Mouse (Mus musculus): ENCODE data around the gene Rnf111.
A peak's percentile ranks its signal among the peaks of the same experiment; 100 is the strongest.

Gene Rnf111

DNA sequence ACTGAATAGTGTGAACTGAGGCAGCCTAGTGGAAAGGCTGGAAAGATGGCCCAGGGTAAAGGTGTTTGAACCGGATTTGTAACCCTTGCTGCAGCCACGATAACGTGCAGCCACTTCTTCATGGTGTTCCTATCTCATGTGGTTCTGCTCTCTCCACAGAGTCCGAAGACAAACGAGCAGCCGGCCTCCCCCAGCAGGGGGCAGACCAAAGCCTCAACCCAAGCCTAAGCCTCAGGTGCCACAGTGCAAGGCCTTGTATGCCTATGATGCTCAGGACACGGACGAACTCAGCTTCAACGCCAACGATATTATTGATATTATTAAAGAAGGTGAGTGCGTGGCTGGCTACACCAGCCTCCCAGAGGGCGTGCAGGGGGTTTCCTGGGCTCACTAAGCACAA lies 107.9 kb downstream of the Rnf111 start:
- DNase-seq (ENCODE audit: low spot score): no peak

DNA sequence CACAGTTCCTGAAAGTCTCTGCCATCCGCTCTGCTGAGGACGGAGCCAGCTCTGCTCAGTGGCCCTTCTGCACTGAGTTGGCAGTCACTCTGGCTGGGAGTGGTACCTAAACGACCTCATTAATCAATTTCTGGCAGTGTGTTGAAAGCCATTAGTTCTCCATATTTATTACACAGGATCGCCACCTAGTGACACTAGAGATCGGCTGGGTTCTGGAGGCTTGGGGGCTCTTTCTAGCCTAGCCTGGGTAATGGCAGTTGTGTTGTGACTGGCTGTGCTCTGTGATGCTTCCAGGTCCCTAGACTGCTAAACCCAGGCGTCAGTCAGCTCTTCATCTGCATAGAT lies 111.0 kb downstream of the Rnf111 start:
- peak; percentile 32 for DNase-seq (ENCODE audit: low spot score)

DNA sequence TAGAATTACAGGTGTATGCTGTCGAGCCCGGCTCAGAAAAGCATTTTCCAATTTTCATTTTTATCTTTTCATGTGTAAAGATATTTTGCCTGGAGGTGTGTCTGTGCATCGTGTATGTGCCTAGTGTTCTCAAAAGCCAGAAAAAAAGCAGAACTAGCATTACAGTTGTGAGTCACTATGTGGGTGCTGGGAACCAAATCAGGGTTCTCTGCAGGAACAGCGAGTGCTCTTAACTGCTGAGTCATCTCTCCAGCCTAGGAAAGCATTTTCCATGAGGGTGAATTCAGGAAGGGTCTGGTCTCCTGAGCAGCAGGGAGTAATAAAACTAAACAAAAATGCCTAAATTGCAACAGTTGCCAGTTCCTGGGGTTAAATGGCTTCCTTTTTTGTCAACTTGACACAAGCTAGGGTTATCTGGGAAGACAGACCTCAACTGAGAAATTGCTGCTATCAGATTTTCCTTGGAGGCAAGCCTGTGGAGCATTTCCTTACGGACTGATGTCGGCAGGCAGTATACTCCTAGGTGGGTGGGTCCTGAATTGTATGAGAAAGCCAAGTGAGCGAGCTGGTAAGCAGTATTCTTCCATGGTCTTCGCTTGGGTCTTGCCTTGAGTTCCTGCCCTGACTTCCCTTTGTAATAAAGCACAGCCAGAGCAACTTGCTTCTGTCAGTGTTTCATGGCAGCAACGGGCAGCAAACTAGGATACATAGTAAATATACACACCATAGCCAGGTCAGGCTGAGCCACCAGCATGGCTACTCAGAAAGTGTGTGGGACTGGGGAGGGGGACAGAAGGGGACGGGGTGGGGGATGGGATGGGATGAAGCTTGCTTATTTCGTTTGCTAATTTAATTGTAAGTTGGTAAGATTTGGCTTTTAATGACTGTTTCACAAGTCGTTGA lies 111.6 kb downstream of the Rnf111 start:
- DNase-seq (ENCODE audit: low spot score): no peak

DNA sequence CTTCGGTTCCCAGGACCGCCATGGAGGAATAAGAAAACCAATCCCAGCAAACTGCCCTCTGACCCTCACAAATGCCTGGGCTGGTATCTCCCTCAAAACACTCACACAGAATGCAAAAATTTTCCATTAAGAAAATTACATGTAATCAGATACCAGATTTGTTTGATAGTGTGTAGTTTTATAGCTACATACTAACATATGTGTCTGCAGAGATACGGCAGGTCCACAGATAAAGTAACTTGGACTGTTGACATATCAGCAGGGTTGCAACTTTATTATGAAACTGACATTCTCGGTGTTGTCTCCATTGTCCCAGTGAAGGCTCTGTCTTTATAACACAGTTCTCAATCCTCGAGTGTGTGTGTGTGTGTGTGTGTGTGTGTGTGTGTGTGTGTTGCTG lies 112.5 kb downstream of the Rnf111 start:
- DNase-seq (ENCODE audit: low spot score): no peak

DNA sequence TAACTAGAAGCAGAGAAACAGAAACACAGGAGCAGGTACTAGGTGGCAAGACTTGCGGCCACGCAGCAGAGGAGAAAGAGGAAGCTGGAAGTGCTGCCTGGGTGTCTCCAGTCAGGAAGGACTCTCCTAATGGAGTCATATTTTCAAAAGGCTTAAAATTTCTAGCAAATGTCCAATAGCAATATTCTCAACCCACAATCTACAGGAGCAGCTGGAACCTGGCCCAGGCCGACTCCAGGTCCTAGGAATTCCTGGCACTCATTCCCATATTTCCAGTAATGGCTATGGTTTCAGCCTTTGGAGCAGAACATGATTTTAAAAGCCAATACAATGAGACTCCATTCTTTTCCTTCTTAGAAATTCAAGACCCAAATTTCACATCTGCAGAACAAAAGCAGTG lies 114.0 kb downstream of the Rnf111 start:
- no peak for DNase-seq (ENCODE audit: low spot score)

DNA sequence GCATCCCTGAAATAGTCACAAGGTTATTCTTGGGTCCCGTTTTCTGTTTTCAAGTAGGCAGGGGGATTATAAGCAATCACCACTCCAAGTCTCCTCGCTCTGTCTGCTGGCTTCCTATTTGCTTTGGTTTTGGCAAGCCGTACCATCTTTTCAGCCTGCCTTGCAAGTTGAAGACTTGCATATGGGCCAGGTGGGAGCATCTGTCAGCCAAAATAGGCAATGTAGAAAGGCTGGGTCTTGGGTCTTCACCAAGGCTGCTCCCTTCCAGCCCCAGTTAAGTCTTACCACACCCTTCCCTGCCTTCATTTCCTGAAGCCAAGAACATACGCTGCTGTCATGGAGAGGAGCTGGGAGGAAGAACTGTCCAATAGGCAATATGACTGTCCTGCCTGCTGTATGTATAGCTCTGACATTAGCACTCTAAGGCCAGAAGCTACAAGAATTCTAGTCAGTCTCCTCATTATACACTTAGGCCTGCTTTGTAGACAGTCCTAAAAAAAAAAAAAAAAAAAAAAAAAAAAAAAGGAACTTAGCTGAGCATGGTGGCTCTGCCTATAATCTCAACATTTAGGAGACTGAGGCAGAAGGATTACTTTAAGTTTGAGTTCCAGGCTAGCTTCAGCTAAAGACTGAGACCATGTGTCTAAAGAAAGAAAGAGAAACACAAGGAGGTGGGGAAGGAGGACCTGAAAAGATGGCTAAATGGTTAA lies 116.0 kb downstream of the Rnf111 start:
- no peak for DNase-seq (ENCODE audit: low spot score)

DNA sequence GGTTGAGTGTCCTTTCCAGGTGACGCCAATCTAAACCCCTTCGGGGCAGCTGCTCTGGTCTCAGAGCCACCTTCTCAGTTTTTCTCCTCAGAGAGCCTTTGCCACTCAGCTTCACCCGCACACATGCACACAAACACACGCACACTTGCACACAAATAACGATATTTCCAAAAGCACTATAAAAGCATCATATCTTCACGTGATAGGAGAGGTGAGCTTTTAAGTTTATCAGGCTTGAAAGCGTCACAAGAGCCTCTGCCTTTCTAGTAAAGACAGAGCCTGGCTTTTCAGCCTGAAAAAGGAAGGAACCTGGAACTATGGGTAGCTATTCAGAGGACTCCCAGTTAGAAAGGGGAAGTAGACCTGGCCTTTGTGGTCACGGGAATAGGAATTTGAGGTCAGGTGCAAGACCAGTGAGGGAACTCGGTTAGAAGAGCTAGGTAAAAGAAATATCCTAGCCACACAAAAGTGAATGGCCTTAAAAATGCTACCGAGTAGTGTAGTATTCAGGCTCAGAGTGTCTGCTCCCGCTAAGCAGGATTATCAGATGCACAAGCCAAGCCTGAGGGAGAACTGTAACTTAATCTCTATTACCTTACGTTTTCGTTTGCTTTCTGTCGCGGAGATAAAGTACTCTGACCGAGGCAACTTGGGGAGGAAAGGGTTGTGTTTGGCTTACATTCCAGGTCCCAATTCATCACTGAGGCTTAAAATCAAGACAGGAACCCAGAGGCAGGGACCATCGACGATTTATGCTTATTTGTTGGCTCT lies 118.4 kb downstream of the Rnf111 start:
- DNase-seq (ENCODE audit: low spot score): no peak

DNA sequence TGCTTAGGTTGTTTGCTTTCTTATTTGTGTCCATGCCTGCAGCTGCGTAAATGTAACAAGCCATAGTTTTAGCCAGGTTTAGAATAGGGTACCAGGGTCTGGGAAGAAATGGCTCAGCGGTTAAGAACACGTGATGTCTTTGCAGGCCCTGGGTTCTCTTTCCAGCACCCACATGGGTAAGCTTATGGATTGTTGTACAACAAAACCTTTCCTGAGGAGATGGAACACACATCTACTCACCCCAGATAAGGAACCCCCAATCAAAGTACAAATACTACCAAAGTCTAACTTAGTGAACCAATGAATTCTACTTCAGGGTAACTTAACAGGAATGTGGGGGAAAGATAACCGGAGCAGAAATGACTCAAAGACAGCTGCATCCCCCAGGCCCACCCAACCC lies 119.0 kb downstream of the Rnf111 start:
- DNase-seq (ENCODE audit: low spot score): no peak

DNA sequence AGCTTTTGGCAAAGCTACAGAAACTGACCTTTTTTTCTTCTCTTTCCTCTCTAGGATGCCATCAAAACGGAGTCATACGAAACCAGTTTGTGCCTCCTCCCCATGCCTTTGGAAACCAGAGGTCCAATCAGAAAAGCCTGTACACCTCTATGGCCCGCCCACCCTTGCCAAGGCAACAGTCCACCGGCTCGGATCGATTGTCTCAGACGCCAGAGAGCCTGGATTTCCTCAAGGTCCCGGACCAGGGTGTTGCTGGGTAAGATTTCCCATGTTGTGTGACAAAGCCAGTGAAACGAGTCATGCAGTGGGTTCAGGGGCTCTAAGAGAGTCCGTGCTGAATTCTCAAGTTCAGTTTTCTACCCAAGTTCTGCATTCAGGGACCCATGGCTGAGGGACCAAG lies 119.8 kb downstream of the Rnf111 start:
- DNase-seq (ENCODE audit: low spot score): no peak

DNA sequence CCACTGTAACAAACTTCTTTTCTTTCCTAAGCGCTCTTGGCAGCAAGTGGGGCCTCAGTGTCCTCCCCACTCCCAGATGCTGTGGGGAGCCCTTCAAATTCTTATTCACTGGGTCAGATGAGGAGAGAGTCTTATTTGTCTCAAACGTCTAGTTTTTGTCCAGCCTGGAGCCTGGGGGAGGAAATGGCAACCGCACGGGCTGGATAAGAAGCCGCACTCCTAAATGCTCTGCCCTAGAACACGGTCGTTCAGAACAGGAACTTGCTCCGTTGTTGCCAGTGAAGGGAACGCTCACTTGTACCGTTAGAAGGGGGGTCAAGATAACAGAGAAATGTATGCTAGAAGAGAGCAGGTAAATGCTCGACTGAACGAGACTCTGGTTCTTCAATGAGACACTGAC lies 121.4 kb downstream of the Rnf111 start:
- DNase-seq (ENCODE audit: low spot score): no peak

DNA sequence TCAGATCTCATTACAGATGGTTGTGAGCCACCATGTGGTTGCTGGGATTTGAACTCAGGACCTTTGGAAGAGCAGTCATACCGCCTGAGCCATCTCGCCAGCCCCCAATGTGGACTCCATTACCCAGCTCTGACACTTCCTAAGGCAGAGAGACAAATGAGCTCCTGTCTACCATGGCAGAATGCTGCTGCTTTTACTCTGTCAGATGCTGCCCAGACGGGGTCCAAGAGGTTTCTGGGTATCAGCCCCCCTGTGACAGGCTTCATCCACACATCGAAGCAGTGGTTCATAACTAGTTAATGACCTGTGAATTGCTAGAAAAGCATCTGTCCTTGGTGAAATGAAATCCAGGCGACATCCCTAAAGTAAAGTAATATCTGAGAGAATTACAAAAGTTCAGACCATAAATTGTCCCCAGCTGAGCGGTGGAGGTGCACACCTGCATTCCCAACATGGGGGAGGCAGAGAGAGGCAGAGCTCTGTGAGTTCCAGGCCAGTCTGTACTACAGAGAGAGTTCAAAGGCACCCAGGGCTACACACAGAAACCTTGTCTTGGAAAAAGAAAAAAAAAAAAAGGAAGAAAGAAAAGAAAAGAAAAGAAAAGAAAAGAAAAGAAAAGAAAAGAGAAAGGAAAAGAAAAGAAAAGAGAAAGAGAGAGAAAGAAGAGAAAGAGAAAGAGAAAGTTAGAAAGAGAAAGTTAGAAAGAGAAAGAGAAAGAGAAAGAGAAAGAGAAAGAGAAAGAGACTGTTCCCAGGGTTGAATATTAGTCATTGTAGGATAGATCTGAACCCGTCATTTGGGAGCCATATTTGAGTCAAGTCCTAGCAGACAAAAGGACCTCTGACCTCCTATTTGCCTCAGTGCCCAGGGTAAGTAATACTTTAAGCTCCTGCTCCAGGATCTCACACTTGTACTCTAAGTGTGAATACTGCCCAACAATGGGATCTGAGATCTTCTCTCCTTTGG lies 123.7 kb downstream of the Rnf111 start:
- DNase-seq (ENCODE audit: low spot score): no peak

Data from lung, postnatal 25 days (tissue).